Mouse (Mus musculus) E14TG2a.4 (cell line): ENCODE results near the gene Pomgnt1.

Experiments
- CTCF ChIP-seq: conservative IDR thresholded peaks from 2 replicates; pipeline ENCODE4 v1.5.1; 2014; ENCODE audit warnings: low read length
- POU5F1 ChIP-seq: IDR thresholded peaks from 2 replicates; pipeline ENCODE4 v1.6.1; 2014; ENCODE audit warnings: low read length, borderline replicate concordance

GRCm38 (mm10) chr4:116150156-116150861 lies 26.7 kb downstream of the Pomgnt1 start:
- TF ChIP-seq CTCF (no peak), POU5F1 (no peak)
